Mouse (Mus musculus) thymus, postnatal 4 days (tissue): ENCODE measurements around the gene Fahd1.

Source experiments
- DNase-seq: peaks from one replicate; pipeline ENCODE4 v3.0.0; 2021

Fahd1 gene

DNA sequence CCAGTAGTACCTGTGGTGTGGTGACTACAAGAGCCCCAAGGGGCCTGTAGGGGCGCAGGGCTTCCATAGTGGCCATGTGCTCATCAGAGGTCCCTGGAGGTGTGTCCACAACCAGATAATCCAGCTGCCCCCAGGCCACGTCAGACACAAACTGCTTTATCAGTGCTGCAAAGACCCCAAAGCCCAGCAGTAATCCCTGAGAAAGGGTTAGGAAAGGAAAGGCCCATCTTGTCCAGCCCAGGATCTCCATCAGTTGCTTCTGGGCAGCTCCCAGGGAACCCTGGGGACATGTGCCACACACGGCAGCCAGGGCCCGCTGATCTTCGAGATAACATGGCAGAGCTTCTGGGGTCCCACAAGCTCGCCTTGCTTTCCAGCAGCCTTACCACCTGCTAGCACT is 34.2 kb upstream of the Fahd1 start:
- DNase-seq, result no peak

DNA sequence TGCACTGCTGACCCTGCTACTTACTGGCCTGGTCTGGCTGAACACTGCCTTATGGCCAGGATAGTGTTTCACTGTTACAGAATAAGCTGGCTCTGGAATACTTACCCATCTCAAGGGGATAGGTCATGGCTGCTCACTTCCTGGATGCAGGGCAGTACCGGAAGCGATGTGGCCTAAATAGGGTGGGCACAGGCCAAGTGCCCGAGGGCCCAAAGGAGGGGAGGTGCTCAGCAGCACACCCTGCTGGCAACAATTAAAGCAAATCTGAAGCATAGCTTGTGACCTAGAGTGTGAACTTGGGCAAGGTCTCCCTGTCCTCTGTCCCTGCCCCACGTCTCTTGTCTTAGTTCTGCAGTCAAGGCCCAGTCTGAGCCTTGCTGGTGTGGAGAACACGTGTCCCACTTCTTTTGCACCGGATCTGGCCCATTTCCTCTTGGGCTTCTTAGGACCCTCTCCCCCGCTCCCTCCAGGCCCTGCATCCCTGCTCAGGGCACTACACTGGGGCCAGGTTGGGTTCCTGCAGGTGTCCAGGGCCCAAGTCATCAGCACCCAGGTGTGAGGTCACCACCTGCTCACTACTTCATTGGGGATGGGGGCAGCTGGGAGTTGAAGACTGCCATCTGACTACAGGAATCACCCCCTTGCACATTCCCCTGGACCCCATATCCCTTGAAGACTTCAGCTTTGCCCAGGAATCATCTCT is 31.7 kb upstream of the Fahd1 start:
- DNase-seq, result peak; percentile 64

DNA sequence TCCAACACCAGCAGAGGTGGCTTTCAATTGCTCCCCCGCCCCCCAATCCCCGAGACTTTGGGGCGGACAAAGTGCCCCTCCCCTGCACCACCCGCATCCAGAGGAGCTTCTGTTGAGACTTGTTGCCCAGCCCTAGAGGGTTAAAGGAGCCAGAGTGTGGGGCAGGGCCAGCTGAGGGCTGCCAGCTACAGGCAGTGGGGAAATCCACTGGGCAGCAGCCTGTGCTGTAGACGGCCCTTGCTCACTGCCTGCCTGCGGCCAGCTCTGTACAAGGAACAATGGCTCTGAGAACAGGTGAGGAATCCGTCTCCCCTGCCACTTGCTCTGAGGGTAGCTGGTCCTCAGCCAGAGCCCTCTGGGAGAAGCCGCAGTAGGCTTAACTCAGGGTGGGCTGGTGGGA is 28.4 kb upstream of the Fahd1 start:
- peak; percentile 23 for DNase-seq

DNA sequence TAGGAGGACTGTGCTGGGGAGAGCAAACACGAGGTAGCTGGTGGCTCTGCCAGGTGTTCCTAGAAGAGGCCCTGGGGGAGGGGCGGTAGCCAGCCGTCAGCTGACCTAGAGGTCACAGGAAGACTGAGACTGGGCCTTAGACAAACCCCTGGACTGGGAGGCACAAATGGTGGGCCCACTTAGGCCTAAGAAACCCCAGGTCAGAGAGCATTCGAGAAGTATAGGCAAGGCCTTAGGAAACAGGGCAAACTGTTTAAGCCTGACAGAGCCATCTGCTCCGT is 27.9 kb upstream of the Fahd1 start:
- DNase-seq, result peak; percentile 71

DNA sequence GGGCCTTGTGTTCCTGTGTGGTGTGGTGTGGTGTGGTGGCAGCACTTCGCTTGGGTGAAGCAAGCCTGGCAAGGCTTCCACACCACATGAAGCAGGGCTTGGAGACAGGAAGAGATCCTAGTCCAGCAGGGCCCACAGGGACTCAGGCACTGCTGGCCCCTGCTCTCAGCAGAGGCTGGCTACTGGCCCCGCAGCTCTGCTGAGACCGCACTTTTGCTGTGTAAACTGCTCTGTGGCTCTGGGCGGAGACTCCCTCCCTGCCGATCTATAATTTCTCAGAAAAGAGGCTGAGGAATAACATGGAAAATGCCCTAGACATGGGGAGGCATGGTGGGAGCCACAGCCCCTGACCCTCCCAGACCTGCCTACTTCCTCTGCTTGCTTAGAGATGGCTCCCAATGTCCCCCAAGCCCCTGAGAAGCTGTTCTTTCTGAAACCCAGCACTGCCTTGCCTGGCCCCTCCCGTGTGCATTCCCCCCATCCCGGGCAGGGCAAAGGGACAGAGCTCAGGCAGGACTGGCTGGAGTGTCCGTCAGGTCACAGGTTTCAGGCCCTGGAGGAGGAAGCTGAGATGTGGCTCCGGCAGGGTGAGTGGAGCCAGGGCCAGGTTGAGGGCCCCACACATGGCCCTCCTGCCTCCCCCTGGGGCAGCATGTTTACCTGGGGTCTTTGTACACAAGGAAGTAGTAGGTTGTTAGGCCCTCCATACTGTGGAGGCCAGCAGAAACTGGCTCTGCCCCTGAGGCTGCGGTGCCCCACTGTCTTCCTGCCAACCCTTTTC is 27.4 kb upstream of the Fahd1 start:
- DNase-seq, result no peak

DNA sequence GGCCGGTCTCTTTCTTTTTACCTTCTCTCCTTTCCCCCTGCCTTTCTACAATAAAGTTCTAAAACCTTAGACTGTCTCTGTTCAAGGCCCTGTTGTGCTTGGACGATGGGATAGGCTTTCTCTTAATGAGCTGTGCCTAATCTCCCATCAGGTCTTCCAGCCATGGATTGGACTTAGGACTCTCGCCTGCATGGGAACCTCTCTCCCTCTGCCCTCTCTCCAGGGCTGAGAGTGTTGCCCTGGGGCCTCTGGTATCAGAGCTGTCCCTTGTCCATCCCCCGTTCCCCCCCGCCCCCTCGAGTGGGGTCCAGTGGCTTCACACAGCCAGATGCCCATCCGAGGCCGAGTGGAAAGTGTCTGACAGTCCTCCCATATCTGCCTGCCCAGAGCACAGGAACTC is 24.8 kb upstream of the Fahd1 start:
- DNase-seq, result no peak

DNA sequence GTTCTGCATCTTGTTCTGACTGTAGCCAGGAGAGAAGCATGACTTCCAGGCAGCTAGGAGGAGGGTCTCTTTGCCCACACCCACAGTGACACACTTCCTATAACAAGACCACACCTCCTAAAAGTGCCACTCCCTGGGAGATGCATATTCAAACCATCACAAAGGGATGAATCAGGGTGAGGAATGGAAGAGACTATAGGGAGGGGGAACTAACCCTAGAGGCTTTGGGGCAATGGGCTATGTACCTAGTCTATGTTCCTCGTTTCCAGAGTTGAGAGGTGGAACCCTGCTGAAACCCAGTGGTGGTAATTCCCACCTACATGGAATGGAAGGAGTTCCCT is 24.2 kb upstream of the Fahd1 start:
- no peak for DNase-seq

DNA sequence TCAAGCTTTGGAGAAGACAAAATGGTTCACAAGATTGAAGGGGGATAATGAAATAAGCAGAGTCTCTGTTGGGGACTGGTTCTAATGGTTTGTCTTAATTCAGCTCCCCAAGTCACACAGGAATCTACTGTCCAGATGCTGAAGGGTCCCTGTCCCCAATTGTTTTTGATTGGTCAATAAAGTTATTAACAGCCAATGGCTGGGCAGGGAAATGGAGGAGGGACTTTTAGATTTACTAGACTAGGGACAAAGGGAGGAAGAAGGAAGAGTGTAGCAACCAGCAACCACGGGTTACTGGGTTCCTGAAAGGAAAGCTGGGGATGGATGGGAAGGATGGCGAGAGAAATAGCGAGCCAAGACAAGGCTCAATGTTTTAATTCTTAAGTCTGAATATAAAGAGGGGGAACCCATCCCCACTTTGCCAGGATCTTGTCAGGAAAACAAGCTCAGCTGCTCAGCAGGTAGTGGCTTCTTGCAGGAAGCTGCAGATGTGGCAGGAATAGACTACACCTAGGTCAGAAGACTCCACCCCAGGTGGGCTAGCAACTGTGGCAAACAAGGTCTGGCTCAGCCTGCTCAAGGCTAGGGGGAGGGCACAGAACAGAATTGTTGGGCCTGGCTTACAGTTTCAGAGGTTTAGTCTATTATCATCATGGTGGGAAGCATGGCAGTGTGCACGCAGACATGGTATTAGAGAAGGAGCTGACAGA is 23.7 kb upstream of the Fahd1 start:
- DNase-seq, result no peak

DNA sequence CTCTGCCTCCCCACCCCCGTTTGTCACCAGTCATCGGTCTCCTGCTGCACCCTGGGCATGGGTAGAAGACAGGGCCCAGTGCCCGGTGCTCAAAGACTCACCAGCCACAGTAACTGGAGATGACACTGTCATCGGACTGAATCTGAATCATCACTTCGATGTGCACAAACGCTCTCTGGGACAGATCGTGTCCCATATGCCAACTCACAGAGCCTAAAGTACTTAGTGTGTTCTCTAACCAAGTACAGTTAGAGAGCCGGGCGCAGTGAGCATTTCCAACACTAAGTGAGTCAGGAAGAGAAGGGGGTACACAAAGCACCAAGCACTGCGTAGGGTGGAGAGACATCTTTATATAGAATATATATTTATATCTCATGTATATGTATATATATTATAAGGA is 17.8 kb upstream of the Fahd1 start:
- no peak for DNase-seq

DNA sequence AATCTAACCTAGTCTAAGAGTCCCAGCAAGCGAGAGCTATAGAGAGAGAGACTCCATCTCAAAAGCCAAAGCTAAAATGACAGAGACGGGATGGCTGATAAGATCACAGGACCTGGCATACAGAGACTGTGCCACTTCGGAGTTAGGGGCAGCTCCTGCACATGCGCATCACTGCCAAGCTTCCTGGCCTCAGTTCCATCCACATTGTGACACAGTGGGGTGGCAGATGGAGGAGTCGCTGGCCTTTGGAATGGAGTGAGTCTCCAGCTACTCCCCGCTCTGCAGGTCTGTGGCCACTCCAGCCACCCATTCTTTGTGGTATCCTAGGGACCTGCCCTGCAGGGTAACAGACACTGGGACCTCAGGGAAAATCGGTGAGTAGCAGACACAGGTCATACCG is 15.6 kb upstream of the Fahd1 start, which contains the start of gene Igfals:
TSS of gene Igfals (plus strand) at position 222 of the 400 bp plus-strand sequence.
- no peak for DNase-seq

DNA sequence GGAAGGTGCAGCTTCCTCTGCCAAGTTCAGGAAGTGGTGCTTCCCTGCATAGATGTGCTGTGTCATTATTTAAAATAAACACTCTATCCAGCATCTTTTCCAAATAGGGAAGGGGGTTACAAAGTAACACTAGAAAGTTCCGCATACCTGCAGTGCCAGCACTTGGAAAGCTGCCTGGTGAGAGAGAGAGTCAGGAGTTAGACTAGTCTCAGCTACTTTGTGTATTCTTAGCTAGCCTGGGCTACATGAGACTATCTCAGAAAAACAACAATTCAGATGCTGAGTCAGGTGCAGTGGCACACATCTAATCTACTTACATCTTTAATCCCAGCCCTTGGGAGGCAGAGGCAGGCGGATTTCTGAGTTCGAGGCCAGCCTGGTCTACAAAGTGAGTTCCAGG is 11.6 kb upstream of the Fahd1 start:
- no peak for DNase-seq

DNA sequence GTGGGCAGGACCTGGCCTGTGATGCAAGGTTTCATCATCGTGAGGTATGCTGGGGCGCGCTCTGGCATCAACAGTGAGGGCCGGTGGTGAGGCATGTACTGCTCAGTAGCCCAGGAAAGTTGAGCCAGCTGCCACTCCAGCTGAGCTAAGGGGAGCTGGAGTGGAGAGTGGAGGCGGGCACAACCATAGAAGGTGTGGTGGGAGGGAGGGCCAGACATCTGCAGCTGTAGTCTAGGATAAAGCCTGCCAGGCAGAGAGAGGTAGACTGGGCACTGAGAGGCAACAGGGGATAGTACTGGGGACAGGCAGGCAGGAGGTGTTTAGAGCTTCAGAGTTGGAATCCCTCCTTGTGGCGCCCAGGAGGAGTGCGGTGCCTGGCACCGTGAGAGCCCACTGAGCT is 9.9 kb upstream of the Fahd1 start:
- no peak for DNase-seq

DNA sequence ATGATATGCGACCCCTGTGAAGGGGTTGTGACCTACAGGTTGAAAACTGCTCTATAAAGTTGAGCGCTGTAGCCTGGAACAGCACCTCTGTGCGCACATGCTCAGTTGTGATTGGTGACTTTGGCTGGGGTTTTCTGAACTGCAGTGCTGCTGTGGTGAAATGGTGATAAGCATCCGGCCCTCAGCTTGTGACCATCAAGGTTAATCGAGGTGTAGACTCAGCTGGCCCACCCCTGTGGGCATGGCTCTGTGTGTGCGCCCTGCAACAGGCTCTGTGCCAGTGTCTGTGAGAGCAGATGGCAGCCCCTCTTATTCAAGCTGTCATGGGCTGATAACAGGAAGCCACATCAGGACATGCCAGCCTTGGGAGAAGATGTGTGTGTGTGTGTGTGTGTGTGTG is 8.8 kb upstream of the Fahd1 start:
- no peak for DNase-seq

DNA sequence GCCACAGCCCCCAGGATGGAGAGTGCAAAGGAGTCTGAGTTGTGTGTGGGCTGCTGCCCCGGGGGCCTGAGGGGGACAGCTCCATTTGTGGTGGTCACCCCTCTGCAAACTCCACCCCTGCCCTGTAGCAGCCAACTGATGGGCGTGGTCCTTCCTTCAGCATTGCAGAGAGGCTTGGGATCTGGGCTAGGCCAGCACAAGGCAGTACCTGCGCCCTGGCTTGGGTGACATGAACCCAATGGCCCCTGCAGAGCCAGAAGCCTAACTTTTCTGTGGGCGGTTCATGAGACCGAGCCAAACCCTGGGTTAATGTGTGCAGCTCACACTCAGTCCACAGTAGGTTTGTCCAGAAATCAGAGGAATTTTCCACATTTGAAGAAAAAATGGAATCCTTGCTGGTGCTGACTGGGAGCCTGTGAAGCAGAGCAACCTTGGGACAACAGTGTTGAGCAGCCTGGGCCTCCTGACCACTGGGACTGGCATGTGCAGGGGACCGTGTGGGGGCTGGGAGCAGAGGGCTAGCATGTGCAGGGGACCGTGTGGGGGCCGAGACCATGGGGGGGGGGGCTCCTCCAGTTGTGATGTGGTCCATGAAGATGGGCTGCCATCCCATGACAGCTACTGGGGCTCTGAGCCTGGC is 7.8 kb upstream of the Fahd1 start:
- DNase-seq, result no peak

DNA sequence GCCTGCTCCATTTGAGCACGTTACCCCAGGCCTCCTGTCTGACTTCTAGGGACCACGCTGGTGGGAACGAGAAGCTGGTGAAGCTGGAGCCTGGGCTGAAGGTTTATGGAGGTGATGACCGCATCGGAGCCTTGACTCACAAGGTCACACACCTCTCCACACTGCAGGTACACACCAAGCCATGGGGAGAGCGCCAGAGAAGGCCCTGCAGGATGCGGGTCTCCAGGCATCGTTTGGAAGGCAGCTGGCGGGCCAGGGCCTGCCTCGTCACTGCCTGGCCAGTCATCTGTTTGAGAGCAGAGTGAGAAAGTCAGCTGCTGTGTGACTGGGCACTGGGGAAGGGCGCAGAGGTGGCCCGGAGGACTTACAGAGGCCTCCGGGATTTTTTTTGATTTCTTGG is 6.4 kb upstream of the Fahd1 start:
- DNase-seq, result no peak

DNA sequence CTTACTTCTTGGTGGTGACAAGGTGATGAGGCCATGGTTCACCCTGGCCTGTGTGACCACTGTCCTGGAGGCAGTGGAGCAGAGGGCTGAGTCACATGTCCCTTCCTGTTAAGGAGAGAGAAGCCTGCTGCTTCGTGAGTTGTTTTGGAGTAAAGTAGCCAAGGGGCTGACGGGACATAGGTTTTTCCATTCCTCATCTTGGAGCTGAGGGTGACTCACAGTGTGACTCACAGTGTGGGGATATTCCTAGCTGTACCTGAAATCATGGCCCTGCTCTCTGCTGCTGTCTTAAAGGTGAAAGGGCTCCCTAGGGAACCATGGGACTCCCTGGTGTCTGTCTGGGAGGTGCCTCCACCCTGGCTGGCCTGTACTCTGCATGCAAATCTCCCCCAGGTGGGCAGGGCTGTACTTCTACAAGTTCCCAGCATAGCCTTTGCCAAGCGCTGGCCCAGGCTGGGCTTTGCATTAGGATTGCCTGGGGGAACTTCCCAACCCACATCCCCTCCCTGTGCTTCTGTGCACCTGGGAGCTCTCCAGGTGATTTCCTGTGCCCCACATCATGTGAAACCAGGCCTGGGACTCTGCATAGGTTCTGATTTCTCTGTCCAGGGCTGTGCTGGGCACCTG is 5.8 kb upstream of the Fahd1 start:
- no peak for DNase-seq

DNA sequence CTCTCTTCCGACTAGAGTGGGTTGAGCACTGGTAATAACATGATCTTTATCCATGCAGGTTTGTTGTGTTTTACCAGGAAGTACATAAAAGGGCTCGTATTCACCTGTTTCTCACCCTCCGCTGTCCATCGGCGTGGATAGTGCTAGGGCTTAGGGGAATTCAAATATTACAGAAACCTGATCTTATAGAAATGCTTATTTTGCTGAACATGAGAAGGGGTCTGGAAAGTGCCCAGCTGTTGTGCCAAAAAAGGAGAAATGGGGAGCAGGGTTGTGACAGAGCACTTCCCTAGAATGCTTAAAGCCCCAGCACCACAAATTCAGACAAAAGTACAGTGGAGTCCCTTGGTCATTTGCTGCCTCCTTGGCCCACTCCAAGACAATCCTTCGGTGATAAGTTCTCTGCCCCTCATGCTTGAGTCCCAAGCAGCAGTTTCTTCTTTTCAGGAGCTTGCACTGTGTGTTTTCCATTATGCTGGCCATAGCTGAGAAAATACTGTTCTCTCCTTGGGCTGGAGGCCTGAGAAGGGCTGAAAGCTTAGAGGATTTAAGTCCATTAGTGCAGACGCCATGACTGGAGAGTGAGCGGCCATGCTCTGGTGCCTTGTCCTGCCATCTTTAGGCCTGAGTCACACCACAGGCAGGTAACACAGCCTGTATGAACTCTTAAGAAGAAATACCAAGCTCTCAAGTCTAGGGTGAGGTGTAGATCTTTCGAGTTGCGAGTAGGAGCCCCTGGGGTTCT is 1.4 kb upstream of the Fahd1 start:
- no peak for DNase-seq

DNA sequence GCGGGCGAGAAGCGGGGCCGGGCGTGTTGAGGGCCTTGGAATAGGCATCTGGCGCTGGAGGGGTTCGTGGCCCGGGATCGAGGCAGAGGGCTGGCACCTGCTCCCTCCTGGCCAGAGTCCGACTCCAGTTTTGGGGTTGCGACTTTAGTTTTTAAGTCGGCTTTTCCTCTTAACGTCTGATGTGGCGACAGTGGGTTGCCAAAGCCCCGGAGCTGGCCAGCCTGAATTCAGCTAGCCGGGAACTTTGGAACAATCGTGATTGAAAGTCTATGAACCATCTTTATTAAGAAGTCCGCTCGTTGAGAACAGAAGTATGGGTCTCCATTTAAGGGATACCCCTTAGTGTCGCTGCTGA is 586 bp upstream of the Fahd1 start:
- DNase-seq, result no peak

DNA sequence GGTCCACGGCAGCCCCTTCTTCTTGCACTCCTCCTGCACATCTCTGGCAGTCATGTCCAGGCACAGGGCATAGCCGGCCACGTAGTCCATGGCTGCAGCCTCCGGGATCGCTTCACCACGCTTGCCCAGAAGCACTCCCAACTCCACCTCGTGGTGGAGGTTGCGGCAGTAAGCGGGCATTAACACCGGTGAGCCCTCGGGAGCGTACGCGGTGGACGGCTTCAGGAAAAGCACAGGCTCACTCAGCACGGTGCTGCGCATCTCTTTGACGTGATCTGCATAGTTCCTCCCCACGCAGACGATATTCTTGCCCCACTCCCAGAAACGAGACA is 465 bp downstream of the Fahd1 start:
- DNase-seq, result no peak

DNA sequence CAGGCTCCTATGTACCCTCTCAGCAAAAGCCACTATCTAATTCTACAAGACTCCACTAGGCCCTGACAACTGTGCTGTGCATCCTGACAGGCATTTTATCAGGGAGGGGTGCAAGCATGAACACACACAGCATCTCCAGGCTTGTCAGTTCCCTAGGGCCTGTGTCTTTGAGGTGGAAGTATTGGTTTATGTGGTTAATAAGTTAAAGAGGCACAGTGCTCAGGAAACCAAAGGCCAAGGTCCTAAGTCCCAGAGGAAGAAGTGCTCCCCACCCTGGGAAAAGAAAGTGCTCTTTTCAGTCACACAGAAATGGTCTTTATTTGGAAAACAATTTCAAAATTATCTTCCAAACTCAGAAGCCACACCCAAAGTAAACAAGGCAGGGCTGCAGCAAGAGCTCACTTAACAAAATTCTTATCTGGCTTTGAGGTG is 1.5 kb downstream of the Fahd1 start:
- DNase-seq, result no peak

DNA sequence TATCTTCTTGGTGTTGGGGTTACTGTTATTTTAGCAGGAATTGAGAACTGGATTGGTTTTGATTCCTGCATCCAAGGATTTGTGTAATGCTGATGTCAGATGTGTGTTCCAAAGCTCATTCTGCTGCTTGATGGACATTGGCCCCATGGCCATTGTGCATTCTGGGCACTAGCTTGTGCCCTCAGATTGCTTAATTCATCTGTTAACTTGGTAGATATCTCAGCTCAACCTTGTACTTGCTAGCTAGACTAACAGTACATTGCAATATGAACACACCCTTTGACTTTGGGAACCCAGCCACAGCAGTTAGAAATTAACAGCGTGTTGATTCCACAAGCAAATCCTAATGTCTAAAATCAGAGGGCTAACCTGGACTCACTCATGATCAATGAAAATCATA is 2.8 kb downstream of the Fahd1 start:
- no peak for DNase-seq

DNA sequence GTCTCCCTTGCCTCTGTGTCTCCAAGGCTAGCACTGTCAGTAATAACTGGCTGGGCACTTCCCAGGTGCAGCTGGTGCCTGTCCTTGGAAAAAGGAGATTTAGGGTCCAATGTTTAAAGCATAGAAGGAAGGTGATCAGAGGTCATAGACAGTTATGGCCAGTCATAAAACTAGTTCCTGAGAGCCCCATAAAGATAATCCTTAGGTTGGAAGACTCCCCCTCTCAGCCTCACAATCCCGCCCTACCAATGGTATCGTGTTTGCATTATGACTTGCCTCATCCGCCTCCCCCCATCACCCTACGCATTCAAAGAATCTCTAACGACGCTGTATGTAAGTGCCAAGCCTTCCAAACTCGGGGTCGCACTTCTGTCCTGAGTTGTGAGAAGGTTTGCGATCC is 5.6 kb downstream of the Fahd1 start:
- no peak for DNase-seq

DNA sequence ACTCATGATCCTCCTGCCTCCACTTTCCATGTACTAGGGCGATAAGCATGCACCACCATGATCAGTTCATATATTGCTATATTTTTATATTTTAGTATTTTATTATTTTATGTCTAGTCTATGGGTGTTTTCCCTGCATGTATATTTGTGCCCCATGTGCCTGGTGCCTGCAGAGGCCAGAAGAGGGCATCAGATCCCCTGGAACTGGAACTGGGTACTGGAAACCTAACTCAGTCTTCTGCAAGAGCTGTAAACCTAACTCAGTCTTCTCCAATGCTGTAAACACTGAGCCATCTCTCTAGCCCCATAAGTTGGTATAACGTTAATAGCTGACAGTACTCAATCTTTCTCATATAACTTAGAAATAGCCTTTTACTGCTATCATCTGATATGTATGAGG is 7.5 kb downstream of the Fahd1 start:
- peak; percentile 23 for DNase-seq
